Mouse (Mus musculus): ENCODE measurements around the gene Prss50. TPM values are rescaled to one million over a fixed set of nuclear protein-coding genes. Genes with fewer than 3 reads are reported as not detected.

Gene Prss50
- polyA plus RNA-seq, 1 experiment from 2014 or later, result 14.5 TPM

GRCm38 (mm10) chr9:110874660-110875191 lies 17.0 kb downstream of the Prss50 start:
- Histone ChIP-seq H3K27ac (replicated peaks) (peak overlapping the region; percentile 29; the same call in 1 of the 2 replicates), H3K36me3 (replicated peaks) (no peaks in the 10 kb centered on the region), H3K4me3 (replicated peaks) (no peak overlapping the region), H3K27me3 (peaks cover 48% of the 10 kb centered on the region), H3K4me1 (replicated peaks) (peaks cover 28% of the 10 kb centered on the region), H3K9ac (no peak overlapping the region), H3K9me3 (replicated peaks) (no peaks in the 10 kb centered on the region), H3K4me2 (no peak overlapping the region)
- no peak for ATAC-seq (ENCODE audit: insufficient read depth)
- whole genome bisulfite sequencing (ENCODE audit: insufficient replicate concordance), result 38% methylated on average over 3 of the region's 3 CpGs

GRCm38 (mm10) chr9:110875288-110875695 lies 17.5 kb downstream of the Prss50 start:
- peak overlapping the region; percentile 55 for H3K27ac ChIP-seq (replicated peaks)
- WGBS (ENCODE audit: insufficient replicate concordance), result 39% methylated on average over 6 of the region's 6 CpGs
- no peaks in the 10 kb centered on the region for H3K36me3 ChIP-seq (replicated peaks)
- peaks cover 54% of the 10 kb centered on the region for H3K27me3 ChIP-seq
- H3K4me2 ChIP-seq, result no peak overlapping the region
- no peak overlapping the region for H3K9ac ChIP-seq
- peaks cover 28% of the 10 kb centered on the region for H3K4me1 ChIP-seq (replicated peaks)
- H3K9me3 ChIP-seq (replicated peaks), result no peaks in the 10 kb centered on the region
- no peak overlapping the region for H3K4me3 ChIP-seq (replicated peaks)
- peak; percentile 58 for ATAC-seq (ENCODE audit: insufficient read depth)

- peak; percentile 10; the same call in 1 of the 2 replicates for ATAC-seq (ENCODE audit: insufficient read depth)
- H3K27ac ChIP-seq (replicated peaks), result peak overlapping the region; percentile 70
- 35% methylated on average over 1 of the region's 1 CpGs for WGBS (ENCODE audit: insufficient replicate concordance)
These were observed 19.6 kb downstream of the Prss50 start for GRCm38 (mm10) chr9:110877353-110877752.

GRCm38 (mm10) chr9:110877888-110878287 lies 20.1 kb downstream of the Prss50 start:
- no peak overlapping the region for H3K9ac ChIP-seq
- no peaks in the 10 kb centered on the region for H3K36me3 ChIP-seq (replicated peaks)
- H3K4me2 ChIP-seq, result no peak overlapping the region
- H3K9me3 ChIP-seq (replicated peaks), result no peaks in the 10 kb centered on the region
- ATAC-seq (ENCODE audit: insufficient read depth), result peak; percentile 57
- 60% methylated on average over 5 of the region's 5 CpGs for WGBS (ENCODE audit: insufficient replicate concordance)
- H3K27me3 ChIP-seq, result peaks cover 60% of the 10 kb centered on the region
- no peak overlapping the region for H3K4me3 ChIP-seq (replicated peaks)
- H3K4me1 ChIP-seq (replicated peaks), result peaks cover 28% of the 10 kb centered on the region
- H3K27ac ChIP-seq (replicated peaks), result peak overlapping the region; percentile 70

More at GRCm38 (mm10) chr9:110877353-110877752, 19.6 kb downstream of the Prss50 start:
- Histone ChIP-seq H3K4me1 (replicated peaks) (peaks cover 28% of the 10 kb centered on the region), H3K27me3 (peaks cover 65% of the 10 kb centered on the region), H3K9ac (no peak overlapping the region), H3K4me3 (replicated peaks) (no peak overlapping the region), H3K36me3 (replicated peaks) (no peaks in the 10 kb centered on the region), H3K9me3 (replicated peaks) (no peaks in the 10 kb centered on the region), H3K4me2 (no peak overlapping the region)

GRCm38 (mm10) chr9:110879191-110879920 lies 21.6 kb downstream of the Prss50 start, which contains the start of gene Als2cl:
Gene Als2cl, plus strand, starts transcription at chr9:110879870.
- no peaks in the 10 kb centered on the region for H3K36me3 ChIP-seq (replicated peaks)
- ATAC-seq (ENCODE audit: insufficient read depth), result no peak
- peak within 1 kb of the TSS; percentile 53 for H3K4me3 ChIP-seq (replicated peaks)
- peak within 1 kb of the TSS; percentile 57 for H3K27ac ChIP-seq (replicated peaks)
- peaks cover 46% of the 10 kb centered on the region for H3K27me3 ChIP-seq
- 20% methylated on average over 12 of the region's 12 CpGs for WGBS (ENCODE audit: insufficient replicate concordance)
- H3K4me1 ChIP-seq (replicated peaks), result peaks cover 19% of the 10 kb centered on the region
- H3K4me2 ChIP-seq, result peak within 1 kb of the TSS; percentile 62
- peak within 1 kb of the TSS; percentile 25 for H3K9ac ChIP-seq
- H3K9me3 ChIP-seq (replicated peaks), result no peaks in the 10 kb centered on the region

GRCm38 (mm10) chr9:110879998-110880561 lies 22.3 kb downstream of the Prss50 start, which contains the start of gene Tmie:
Gene Tmie, minus strand, starts transcription at chr9:110880113.
- peak within 1 kb of the TSS; percentile 57 for H3K27ac ChIP-seq (replicated peaks)
- H3K4me3 ChIP-seq (replicated peaks), result peak within 1 kb of the TSS; percentile 53
- H3K36me3 ChIP-seq (replicated peaks), result no peaks in the 10 kb centered on the region
- ATAC-seq (ENCODE audit: insufficient read depth), result peak; percentile 43; the same call in 1 of the 2 replicates
- peak within 1 kb of the TSS; percentile 62 for H3K4me2 ChIP-seq
- peak within 1 kb of the TSS; percentile 25 for H3K9ac ChIP-seq
- peaks cover 12% of the 10 kb centered on the region for H3K4me1 ChIP-seq (replicated peaks)
- H3K9me3 ChIP-seq (replicated peaks), result no peaks in the 10 kb centered on the region
- WGBS (ENCODE audit: insufficient replicate concordance), result under 1% methylated on average over 57 of the region's 57 CpGs
- peaks cover 41% of the 10 kb centered on the region for H3K27me3 ChIP-seq

GRCm38 (mm10) chr9:110880772-110881171 lies 23.0 kb downstream of the Prss50 start:
- Histone ChIP-seq H3K4me1 (replicated peaks) (peaks cover 12% of the 10 kb centered on the region), H3K36me3 (replicated peaks) (no peaks in the 10 kb centered on the region), H3K4me2 (peak overlapping the region; percentile 62), H3K9ac (no peak overlapping the region), H3K4me3 (replicated peaks) (peak overlapping the region; percentile 53), H3K27ac (replicated peaks) (peak overlapping the region; percentile 24; the same call in 1 of the 2 replicates), H3K27me3 (peaks cover 41% of the 10 kb centered on the region), H3K9me3 (replicated peaks) (no peaks in the 10 kb centered on the region)
- no peak for ATAC-seq (ENCODE audit: insufficient read depth)
- 53% methylated on average over 4 of the region's 4 CpGs for WGBS (ENCODE audit: insufficient replicate concordance)

GRCm38 (mm10) chr9:110881953-110882352 lies 24.2 kb downstream of the Prss50 start:
- H3K36me3 ChIP-seq (replicated peaks), result no peaks in the 10 kb centered on the region
- H3K4me3 ChIP-seq (replicated peaks), result no peak overlapping the region
- no peak for ATAC-seq (ENCODE audit: insufficient read depth)
- no peaks in the 10 kb centered on the region for H3K9me3 ChIP-seq (replicated peaks)
- no peak overlapping the region for H3K27ac ChIP-seq (replicated peaks)
- 55% methylated on average over 7 of the region's 7 CpGs for WGBS (ENCODE audit: insufficient replicate concordance)
- H3K4me1 ChIP-seq (replicated peaks), result peaks cover 12% of the 10 kb centered on the region
- no peak overlapping the region for H3K4me2 ChIP-seq
- H3K9ac ChIP-seq, result no peak overlapping the region
- H3K27me3 ChIP-seq, result peaks cover 41% of the 10 kb centered on the region

GRCm38 (mm10) chr9:110887388-110888303 lies 29.9 kb downstream of the Prss50 start:
- Histone ChIP-seq H3K4me1 (replicated peaks) (peaks cover 35% of the 10 kb centered on the region), H3K4me3 (replicated peaks) (no peak overlapping the region), H3K27me3 (no peaks in the 10 kb centered on the region), H3K9ac (no peak overlapping the region), H3K27ac (replicated peaks) (no peak overlapping the region), H3K36me3 (replicated peaks) (no peaks in the 10 kb centered on the region), H3K9me3 (replicated peaks) (no peaks in the 10 kb centered on the region), H3K4me2 (no peak overlapping the region)
- ATAC-seq (ENCODE audit: insufficient read depth), result no peak
- WGBS (ENCODE audit: insufficient replicate concordance), result 40% methylated on average over 9 of the region's 9 CpGs

- no peak overlapping the region for H3K4me3 ChIP-seq (replicated peaks)
- H3K27me3 ChIP-seq, result no peaks in the 10 kb centered on the region
- H3K9ac ChIP-seq, result no peak overlapping the region
- no peak overlapping the region for H3K27ac ChIP-seq (replicated peaks)
- no peaks in the 10 kb centered on the region for H3K9me3 ChIP-seq (replicated peaks)
- H3K4me1 ChIP-seq (replicated peaks), result peaks cover 38% of the 10 kb centered on the region
- no peak overlapping the region for H3K4me2 ChIP-seq
- no peaks in the 10 kb centered on the region for H3K36me3 ChIP-seq (replicated peaks)
- no peak for ATAC-seq (ENCODE audit: insufficient read depth)
- WGBS (ENCODE audit: insufficient replicate concordance), result 71% methylated on average over 14 of the region's 14 CpGs
These were observed 31.2 kb downstream of the Prss50 start for GRCm38 (mm10) chr9:110888935-110889334.
